Comparison of ENCODE assay signal across 15 mouse cellular contexts in genomic region chr13:98834723-98835122, GRCm38 (mm10). TPM values are rescaled to one million over a fixed set of nuclear protein-coding genes. Genes with fewer than 3 reads are reported as not detected.
A peak's percentile ranks its signal among the peaks of the same experiment; 100 is the strongest.
DNase-seq lines count a peak whose midpoint lies in the region; ATAC-seq and TF ChIP-seq lines count a peak whose summit lies in the region.
"Had no signal": no experiment of that assay in that cellular context is flagged by ENCODE, and none has a peak within 500 bp of the region (broad histone marks: within the 10 kb centered on the region; RNA-seq: fewer than 3 reads in every experiment).

No protein-coding gene starts in this region.

- 77% methylated on average over 3 of the region's 3 CpGs for WGBS in embryonic facial prominence, embryonic 11.5 days
- 82% methylated on average over 3 of the region's 3 CpGs for WGBS in embryonic facial prominence, embryonic 10.5 days
- WGBS in hindbrain, embryonic 10.5 days = 84% methylated on average over 3 of the region's 3 CpGs
- 79% methylated on average over 3 of the region's 3 CpGs for WGBS in hindbrain, embryonic 14.5 days
- 82% methylated on average over 3 of the region's 3 CpGs for WGBS in neural tube, embryonic 11.5 days

- no peak for TF ChIP-seq CTCF in left cerebral cortex, adult 2 months (IDR thresholded peaks at IDR 0.05)

- H3K27ac ChIP-seq in embryonic facial prominence, embryonic 11.5 days (replicated peaks; ENCODE audit: low read depth, low read length) = no peak overlapping the region
- H3K27ac ChIP-seq in embryonic facial prominence, embryonic 10.5 days (replicated peaks) = no peak overlapping the region; the same call in 1 of the 2 replicates
- 0 out of 2 replicates have a peak overlapping the region, but pooled peaks have one; percentile 0 for H3K27ac ChIP-seq in hindbrain, embryonic 10.5 days
- H3K27ac ChIP-seq in hindbrain, embryonic 14.5 days = no peak overlapping the region
- H3K27ac ChIP-seq in neural tube, embryonic 11.5 days (ENCODE audit: low read depth, low read length) = 0 out of 2 replicates have a peak overlapping the region, but pooled peaks have one; percentile 14
- no peak overlapping the region; the same call in 1 of the 2 replicates for H3K27ac ChIP-seq in left cerebral cortex, adult 2 months
- H3K27ac ChIP-seq: limb, embryonic 13.5 days; liver, embryonic 15.5 days had no signal

- no peaks in the 10 kb centered on the region for H3K27me3 ChIP-seq in embryonic facial prominence, embryonic 11.5 days (ENCODE audit: control insufficient read depth, insufficient read depth, low read length)
- no peaks in the 10 kb centered on the region for H3K27me3 ChIP-seq in embryonic facial prominence, embryonic 10.5 days (replicated peaks; ENCODE audit: low read depth, poor library complexity, severe bottlenecking)
- H3K27me3 ChIP-seq in hindbrain, embryonic 10.5 days (ENCODE audit: insufficient read depth, poor library complexity, severe bottlenecking) = no peaks in the 10 kb centered on the region
- H3K27me3 ChIP-seq in hindbrain, embryonic 14.5 days (ENCODE audit: control insufficient read depth, insufficient read depth, low read length) = no peaks in the 10 kb centered on the region
- H3K27me3 ChIP-seq in neural tube, embryonic 11.5 days (ENCODE audit: control insufficient read depth, insufficient read depth, low read length) = no peaks in the 10 kb centered on the region
- H3K27me3 ChIP-seq: limb, embryonic 13.5 days; liver, embryonic 15.5 days had no signal

- no peaks in the 10 kb centered on the region for H3K9me3 ChIP-seq in embryonic facial prominence, embryonic 11.5 days (replicated peaks; ENCODE audit: control insufficient read depth, low read length)
- H3K9me3 ChIP-seq in embryonic facial prominence, embryonic 10.5 days = no peaks in the 10 kb centered on the region
- H3K9me3 ChIP-seq in hindbrain, embryonic 10.5 days = no peaks in the 10 kb centered on the region
- H3K9me3 ChIP-seq in hindbrain, embryonic 14.5 days (ENCODE audit: control insufficient read depth, low read length) = no peaks in the 10 kb centered on the region
- no peaks in the 10 kb centered on the region for H3K9me3 ChIP-seq in neural tube, embryonic 11.5 days (ENCODE audit: control insufficient read depth, low read length)
- H3K9me3 ChIP-seq: limb, embryonic 13.5 days; liver, embryonic 15.5 days had no signal

- intact Hi-C loops in left cerebral cortex, adult 2 months (cut with DNase I) = no loop called here

- no peak overlapping the region for H3K4me2 ChIP-seq in embryonic facial prominence, embryonic 11.5 days (ENCODE audit: low read depth, low read length)
- no peak overlapping the region for H3K4me2 ChIP-seq in hindbrain, embryonic 14.5 days (replicated peaks)
- no peak overlapping the region for H3K4me2 ChIP-seq in neural tube, embryonic 11.5 days (ENCODE audit: low read depth)
- H3K4me2 ChIP-seq: limb, embryonic 13.5 days; liver, embryonic 15.5 days had no signal

- no peak overlapping the region for H3K9ac ChIP-seq in embryonic facial prominence, embryonic 11.5 days (replicated peaks; ENCODE audit: low read length)
- no peak overlapping the region for H3K9ac ChIP-seq in hindbrain, embryonic 14.5 days
- no peak overlapping the region for H3K9ac ChIP-seq in neural tube, embryonic 11.5 days (ENCODE audit: low read length)
- H3K9ac ChIP-seq: limb, embryonic 13.5 days; liver, embryonic 15.5 days had no signal

- no peak overlapping the region for H3K4me3 ChIP-seq in embryonic facial prominence, embryonic 11.5 days (ENCODE audit: low read depth, low read length)
- no peak overlapping the region for H3K4me3 ChIP-seq in embryonic facial prominence, embryonic 10.5 days
- no peak overlapping the region for H3K4me3 ChIP-seq in hindbrain, embryonic 10.5 days
- no peak overlapping the region for H3K4me3 ChIP-seq in hindbrain, embryonic 14.5 days (replicated peaks; ENCODE audit: low read length)
- no peak overlapping the region for H3K4me3 ChIP-seq in neural tube, embryonic 11.5 days (ENCODE audit: low read depth, low read length)
- no peak overlapping the region for H3K4me3 ChIP-seq in left cerebral cortex, adult 2 months
- H3K4me3 ChIP-seq: limb, embryonic 13.5 days; liver, embryonic 15.5 days had no signal

- peak; percentile 47 for ATAC-seq in embryonic facial prominence, embryonic 11.5 days (replicated peaks; ENCODE audit: insufficient number of reproducible peaks, low FRiP score, low TSS enrichment, low read depth)
- ATAC-seq in hindbrain, embryonic 14.5 days (ENCODE audit: low FRiP score) = no peak
- ATAC-seq in neural tube, embryonic 11.5 days (ENCODE audit: insufficient read depth, low FRiP score, low TSS enrichment) = no peak

- DNase-seq in embryonic facial prominence, embryonic 11.5 days (ENCODE audit: low spot score) = no peak
- no peak for DNase-seq in embryonic facial prominence, embryonic 10.5 days (ENCODE audit: low spot score)
- DNase-seq in hindbrain, embryonic 10.5 days (ENCODE audit: low spot score) = no peak
- no peak for DNase-seq in hindbrain, embryonic 14.5 days (ENCODE audit: low spot score)
- DNase-seq in neural tube, embryonic 11.5 days (ENCODE audit: low spot score) = no peak
- no peak for DNase-seq in neural tube, embryonic 10.5 days (ENCODE audit: extremely low spot score, low spot score)
- no peak for DNase-seq in layer of hippocampus, adult 18-20 months (ENCODE audit: low spot score in 2 of 2)
- DNase-seq in left cerebral cortex, adult 2 months (ENCODE audit: extremely low spot score in 1 of 2, low spot score in 2 of 2) = no peak
- DNase-seq: adrenal gland, postnatal 10 days; cerebellum, postnatal 10 days; gastrocnemius, postnatal 14 days; kidney, adult 8-10 months; retina, postnatal 1 day had no signal

- no peaks in the 10 kb centered on the region for H3K36me3 ChIP-seq in embryonic facial prominence, embryonic 11.5 days (replicated peaks; ENCODE audit: control insufficient read depth, insufficient read depth, low read depth, low read length)
- H3K36me3 ChIP-seq in embryonic facial prominence, embryonic 10.5 days (replicated peaks) = peaks cover 33% of the 10 kb centered on the region
- H3K36me3 ChIP-seq in hindbrain, embryonic 10.5 days = peaks cover 33% of the 10 kb centered on the region
- H3K36me3 ChIP-seq in hindbrain, embryonic 14.5 days (replicated peaks; ENCODE audit: control insufficient read depth, insufficient read depth) = peaks cover 20% of the 10 kb centered on the region
- no peaks in the 10 kb centered on the region for H3K36me3 ChIP-seq in neural tube, embryonic 11.5 days (ENCODE audit: control insufficient read depth, insufficient read depth, low read length)

- no peaks in the 10 kb centered on the region for H3K4me1 ChIP-seq in embryonic facial prominence, embryonic 11.5 days (ENCODE audit: control insufficient read depth, insufficient read depth, low read length)
- H3K4me1 ChIP-seq in embryonic facial prominence, embryonic 10.5 days = no peaks in the 10 kb centered on the region
- no peaks in the 10 kb centered on the region for H3K4me1 ChIP-seq in hindbrain, embryonic 10.5 days (replicated peaks)
- no peaks in the 10 kb centered on the region for H3K4me1 ChIP-seq in hindbrain, embryonic 14.5 days (replicated peaks; ENCODE audit: control insufficient read depth, insufficient read depth, low read length)
- no peaks in the 10 kb centered on the region for H3K4me1 ChIP-seq in neural tube, embryonic 11.5 days (ENCODE audit: control insufficient read depth, insufficient read depth, low read length)
- H3K4me1 ChIP-seq: limb, embryonic 13.5 days had no signal

RNA-seq across cellular contexts. Expression of gene Fcho2, which starts 19.5 kb away (rescaled TPM):
- polyA plus RNA-seq in embryonic facial prominence, embryonic 11.5 days (2014; fragmentation: Nextera tagmentation; extraction: Ambion mirVana) = 28.1 and 28.6 TPM in 2 replicates
- 33.8 and 35.7 TPM in 2 replicates for polyA plus RNA-seq in embryonic facial prominence, embryonic 10.5 days (2016; fragmentation: Nextera tagmentation; extraction: Ambion mirVana)
- polyA plus RNA-seq in hindbrain, embryonic 10.5 days (2016; fragmentation: Nextera tagmentation; extraction: Ambion mirVana) = 23.5 and 27.3 TPM in 2 replicates
- polyA plus RNA-seq in hindbrain, embryonic 14.5 days (2014; fragmentation: Nextera tagmentation; extraction: Ambion mirVana) = 22.2 and 23.5 TPM in 2 replicates
- 24.0 and 24.2 TPM in 2 replicates for polyA plus RNA-seq in neural tube, embryonic 11.5 days (2014; fragmentation: Nextera tagmentation; extraction: Ambion mirVana)
- total RNA-seq in layer of hippocampus, adult 18-20 months (2021) = 10 to 100 TPM; 37.6 to 38.9 TPM
- total RNA-seq in left cerebral cortex, adult 2 months (2021) = 10 to 100 TPM; 36.6 to 40.8 TPM

Comparison
In these comparisons a context has a peak if more than half of its experiments do, and no peak if none do; other contexts are left out.
1. H3K27ac ChIP-seq: peak in hindbrain, embryonic 10.5 days (single experiment) and neural tube, embryonic 11.5 days (single experiment); none in embryonic facial prominence, embryonic 11.5 days (single experiment), embryonic facial prominence, embryonic 10.5 days (single experiment), hindbrain, embryonic 14.5 days (single experiment) and left cerebral cortex, adult 2 months (single experiment).